ENCODE assay signal across 17 mouse cellular contexts in the genomic region with DNA sequence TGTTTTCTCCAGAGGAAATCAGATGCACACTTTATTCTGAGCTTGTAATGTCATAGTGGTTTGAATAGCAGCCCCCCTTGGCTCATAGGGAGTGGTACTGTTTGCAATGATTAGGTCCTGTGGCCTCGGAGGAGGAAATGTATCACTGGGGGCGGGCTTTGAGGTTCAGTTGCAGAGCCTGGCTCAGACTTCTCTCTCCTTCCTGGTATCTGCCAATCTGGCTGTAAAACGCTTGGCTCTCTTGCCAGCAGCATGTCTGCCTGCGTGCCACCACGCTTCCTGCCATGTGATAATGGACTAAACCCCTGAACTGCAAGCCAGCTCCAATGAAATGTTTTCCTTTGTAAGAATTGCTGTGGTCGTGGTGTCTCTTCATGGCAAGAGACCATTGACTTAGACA.
A peak's percentile ranks its signal among the peaks of the same experiment; 100 is the strongest.
DNase-seq lines count a peak whose midpoint lies in the region; TF ChIP-seq lines count a peak whose summit lies in the region.
"Had no signal": no experiment of that assay in that cellular context is flagged by ENCODE, and none has a peak within 500 bp of the region (broad histone marks: within the 10 kb centered on the region; RNA-seq: fewer than 3 reads in every experiment).

No protein-coding gene starts in this region.

- no peak overlapping the region for H3K27ac ChIP-seq in gastrocnemius, adult 2 months
- H3K27ac ChIP-seq: heart, embryonic 15.5 days; hindbrain, embryonic 14.5 days; limb, embryonic 13.5 days; macrophage; neural tube, embryonic 15.5 days had no signal

- intact Hi-C loops in gastrocnemius, adult 2 months (cut with DNase I): no loop called here

- TF ChIP-seq CTCF in gastrocnemius, adult 2 months (IDR thresholded peaks at IDR 0.05): no peak

- peak; percentile 67 to 72 for DNase-seq in cerebellum, postnatal 10 days
- no peak for DNase-seq in cerebellum, adult 8-10 months
- DNase-seq in layer of hippocampus, postnatal 10 days (ENCODE audit: low spot score in 2 of 2): peak; percentile 24 to 35
- DNase-seq in layer of hippocampus, adult 9-10 months (ENCODE audit: low spot score): no peak
- peak; percentile 58 for DNase-seq in gastrocnemius, adult 2 months
- peak; percentile 12 for DNase-seq in thymus, postnatal 0 days (ENCODE audit: low spot score)
- DNase-seq in ovary, postnatal 14 days (ENCODE audit: low spot score): no peak
- no peak for DNase-seq in adipocyte (ENCODE audit: low spot score)
- DNase-seq: adrenal gland, postnatal 14 days; embryo, embryonic 11 days; kidney, adult 2 months; liver, postnatal 0 days had no signal

- H3K4me3 ChIP-seq in gastrocnemius, adult 2 months: no peak overlapping the region
- H3K4me3 ChIP-seq: heart, embryonic 15.5 days; limb, embryonic 13.5 days; neural tube, embryonic 15.5 days had no signal

Comparison
In these comparisons a context has a peak if more than half of its experiments do, and no peak if none do; other contexts are left out.
1. DNase-seq: peak in cerebellum, postnatal 10 days (2 of 2), layer of hippocampus, postnatal 10 days (2 of 2), gastrocnemius, adult 2 months (single experiment) and thymus, postnatal 0 days (single experiment); none in cerebellum, adult 8-10 months (single experiment), layer of hippocampus, adult 9-10 months (single experiment), ovary, postnatal 14 days (single experiment) and adipocyte (single experiment).